Mouse (Mus musculus) CD4-positive naive resting alpha-beta T cell, adult 76 days (primary cell): Measurements from ENCODE around the gene Sox18. TPM values are rescaled to one million over a fixed set of nuclear protein-coding genes. Genes with fewer than 3 reads are reported as not detected.

ENCODE experiments used
- total RNA-seq: library from RNA; stranded (reverse); gene quantifications from one replicate; pipeline ENCODE4 v1.2.4, GENCODE M21; 2023

The Sox18 gene
- not detected for total RNA-seq

DNA sequence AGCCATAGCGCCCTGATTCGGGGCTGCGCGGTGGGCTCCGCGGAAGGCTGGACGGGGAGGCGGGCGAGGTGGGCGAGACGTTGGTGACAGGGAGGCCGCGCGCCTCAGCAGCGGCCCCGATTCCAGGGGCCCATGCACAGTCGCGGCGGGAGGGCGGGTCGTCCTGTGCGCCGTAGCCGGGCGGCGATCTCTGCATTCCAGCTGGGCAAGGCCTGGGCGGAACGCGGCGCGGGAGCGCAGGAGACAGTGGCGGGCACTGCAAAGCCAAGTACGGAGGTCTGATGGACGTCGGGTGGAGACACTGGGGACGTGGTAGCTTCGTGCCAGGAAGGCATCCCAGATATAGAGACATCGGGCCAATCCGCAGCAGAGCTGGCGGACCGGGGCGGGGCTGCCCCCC lies at the start of gene Sox18:
TSS of gene Sox18 (minus strand) at position 315 of the 400 bp plus-strand sequence.

GRCm38 (mm10) chr2:181714903-181715326 lies 43.5 kb upstream of the Sox18 start, which contains the start of gene Oprl1:
Oprl1 (plus strand) TSS chr2:181715016.

GRCm38 (mm10) chr2:181698241-181698640 lies 26.8 kb upstream of the Sox18 start, which contains the start of gene Lkaaear1:
Lkaaear1 (minus strand) TSS chr2:181698442.

GRCm38 (mm10) chr2:181693339-181694280 lies 22.2 kb upstream of the Sox18 start, which contains the start of gene Rgs19:
Rgs19 (minus strand) TSS chr2:181693977.

GRCm38 (mm10) chr2:181679951-181680715 lies 8.7 kb upstream of the Sox18 start, which contains the start of gene Tcea2:
Tcea2 (plus strand) TSS chr2:181680310.

GRCm38 (mm10) chr2:181656734-181657133 lies 14.7 kb downstream of the Sox18 start, which contains the start of gene Gm29797:
Gm29797 (plus strand) TSS chr2:181657034.

Other genes with a start within 250 kb of the Sox18 start
- 0.76 TPM for gene Zbtb46, start 212.2 kb downstream of the Sox18 start, total RNA-seq
- gene Abhd16b, start 178.4 kb downstream of the Sox18 start, total RNA-seq: not detected
- gene Tpd52l2, start 174.5 kb downstream of the Sox18 start, total RNA-seq: 94.1 TPM
- gene Dnajc5, start 151.2 kb downstream of the Sox18 start, total RNA-seq: 123 TPM
- 108 TPM for gene Uckl1, start 86.7 kb downstream of the Sox18 start, total RNA-seq
- gene Prpf6, start 79.8 kb downstream of the Sox18 start, total RNA-seq: 60.9 TPM
- gene Zfp512b, start 78.8 kb downstream of the Sox18 start, total RNA-seq: 62.2 TPM
- gene Samd10, start 72.4 kb downstream of the Sox18 start, total RNA-seq: 10.6 TPM
- gene Gm29797, start 14.6 kb downstream of the Sox18 start, total RNA-seq: not detected
- gene Tcea2, start 8.7 kb upstream of the Sox18 start, total RNA-seq: 20.5 TPM
- 90.7 TPM for gene Rgs19, start 22.3 kb upstream of the Sox18 start, total RNA-seq
- gene Lkaaear1, start 26.8 kb upstream of the Sox18 start, total RNA-seq: not detected
- gene Oprl1, start 43.4 kb upstream of the Sox18 start, total RNA-seq: 0.62 TPM
- gene Myt1, start 91.7 kb upstream of the Sox18 start, total RNA-seq: not detected
- 48.2 TPM for gene Pcmtd2, start 166.2 kb upstream of the Sox18 start, total RNA-seq
- 12.3 TPM for gene Polr3k, start 192.7 kb upstream of the Sox18 start, total RNA-seq